ENCODE assay signal across 11 mouse cellular contexts in genomic region chr9:80085665-80086064, GRCm38 (mm10). TPM values are rescaled to one million over a fixed set of nuclear protein-coding genes. Genes with fewer than 3 reads are reported as not detected.
DNase-seq lines count a peak whose midpoint lies in the region; ATAC-seq and TF ChIP-seq lines count a peak whose summit lies in the region.
"Had no signal": no experiment of that assay in that cellular context is flagged by ENCODE, and none has a peak within 500 bp of the region (broad histone marks: within the 10 kb centered on the region; RNA-seq: fewer than 3 reads in every experiment).

No protein-coding gene starts in this region.

- peaks cover 37% of the 10 kb centered on the region for H3K4me1 ChIP-seq in kidney, adult 2 months (ENCODE audit: control insufficient read depth, insufficient read depth, low read length)
- peaks cover 25% of the 10 kb centered on the region for H3K4me1 ChIP-seq in embryonic facial prominence, embryonic 14.5 days (ENCODE audit: control insufficient read depth, insufficient read depth, low read length)
- H3K4me1 ChIP-seq in limb, embryonic 15.5 days = peaks cover 22% of the 10 kb centered on the region

- no peak for ATAC-seq in embryonic facial prominence, embryonic 14.5 days (ENCODE audit: low read depth)
- ATAC-seq in limb, embryonic 15.5 days (ENCODE audit: insufficient number of reproducible peaks, low FRiP score, low TSS enrichment, low read depth) = no peak
- ATAC-seq: activated CD4-positive, CD25-positive, alpha-beta regulatory T cell, adult 4 months; forebrain, embryonic 13.5 days had no signal

- no peaks in the 10 kb centered on the region for H3K27me3 ChIP-seq in kidney, adult 2 months (replicated peaks; ENCODE audit: control insufficient read depth, insufficient read depth, low read length)
- H3K27me3 ChIP-seq in embryonic facial prominence, embryonic 14.5 days (replicated peaks; ENCODE audit: control insufficient read depth, insufficient read depth, low read length) = no peaks in the 10 kb centered on the region
- no peaks in the 10 kb centered on the region for H3K27me3 ChIP-seq in limb, embryonic 15.5 days
- H3K27me3 ChIP-seq: forebrain, embryonic 13.5 days had no signal

- H3K4me2 ChIP-seq in embryonic facial prominence, embryonic 14.5 days (ENCODE audit: low read depth, low read length) = no peak overlapping the region
- no peak overlapping the region for H3K4me2 ChIP-seq in limb, embryonic 15.5 days
- H3K4me2 ChIP-seq: forebrain, embryonic 13.5 days had no signal

- no peak overlapping the region for H3K4me3 ChIP-seq in kidney, adult 2 months (ENCODE audit: insufficient read depth, low read depth, low read length)
- no peak overlapping the region for H3K4me3 ChIP-seq in embryonic facial prominence, embryonic 14.5 days (ENCODE audit: low read depth, low read length)
- no peak overlapping the region for H3K4me3 ChIP-seq in limb, embryonic 15.5 days
- H3K4me3 ChIP-seq: forebrain, embryonic 13.5 days had no signal

- 33% methylated on average over 2 of the region's 2 CpGs for WGBS in kidney, adult 2 months
- WGBS in embryonic facial prominence, embryonic 14.5 days = 39% methylated on average over 2 of the region's 2 CpGs
- WGBS in limb, embryonic 15.5 days = 45% methylated on average over 2 of the region's 2 CpGs

- DNase-seq in kidney, adult 2 months = peak; percentile 78
- no peak for DNase-seq in kidney, postnatal 4 days
- DNase-seq in NIH3T3 (ENCODE audit: low read depth) = peak; percentile 10
- peak; percentile 82 for DNase-seq in embryonic facial prominence, embryonic 14.5 days (ENCODE audit: low spot score)
- DNase-seq in layer of hippocampus, postnatal 10 days (ENCODE audit: low spot score in 2 of 2) = no peak
- DNase-seq in urinary bladder, postnatal 36 days (ENCODE audit: low spot score in 2 of 2) = no peak
- DNase-seq: left cerebral cortex, postnatal 4 days; right cerebral cortex, postnatal 25 days had no signal

- H3K9ac ChIP-seq in embryonic facial prominence, embryonic 14.5 days (ENCODE audit: low read depth, low read length) = no peak overlapping the region
- no peak overlapping the region for H3K9ac ChIP-seq in limb, embryonic 15.5 days
- H3K9ac ChIP-seq: forebrain, embryonic 13.5 days had no signal

- peak overlapping the region; percentile 23 for H3K27ac ChIP-seq in kidney, adult 2 months (ENCODE audit: insufficient read depth, low read depth, low read length)
- no peak overlapping the region; the same call in 1 of the 2 replicates for H3K27ac ChIP-seq in embryonic facial prominence, embryonic 14.5 days (replicated peaks; ENCODE audit: low read depth, low read length)
- H3K27ac ChIP-seq in limb, embryonic 15.5 days = peak overlapping the region; percentile 9; the same call in 1 of the 2 replicates
- H3K27ac ChIP-seq: forebrain, embryonic 13.5 days had no signal

- no peak for TF ChIP-seq POLR2A in kidney, adult 2 months (IDR thresholded peaks at IDR 0.05; ENCODE audit: low read depth, low read length)

- H3K36me3 ChIP-seq in kidney, adult 2 months (ENCODE audit: control insufficient read depth, insufficient read depth, low read length) = no peaks in the 10 kb centered on the region
- H3K36me3 ChIP-seq in embryonic facial prominence, embryonic 14.5 days (ENCODE audit: control insufficient read depth, insufficient read depth, low read length) = 0 out of 2 replicates have a peak, but pooled peaks cover 1% of the 10 kb centered on the region
- H3K36me3 ChIP-seq in limb, embryonic 15.5 days = no peaks in the 10 kb centered on the region

- no peaks in the 10 kb centered on the region for H3K9me3 ChIP-seq in embryonic facial prominence, embryonic 14.5 days (ENCODE audit: control insufficient read depth, low read length)
- no peaks in the 10 kb centered on the region for H3K9me3 ChIP-seq in limb, embryonic 15.5 days
- H3K9me3 ChIP-seq: forebrain, embryonic 13.5 days had no signal

- no peak for TF ChIP-seq CTCF in kidney, adult 2 months (conservative IDR thresholded peaks at IDR 0.05; ENCODE audit: insufficient read depth, insufficient read length, low read depth, low read length)

RNA-seq across cellular contexts. Expression of gene Senp6, which starts 19.0 kb away (rescaled TPM):
- 18.4 and 23.9 TPM in 2 replicates for polyA plus RNA-seq in kidney, adult 2 months (2012; rRNA removed)
- 59.9 and 65.2 TPM in 2 replicates for polyA plus RNA-seq in embryonic facial prominence, embryonic 14.5 days (2014; fragmentation: Nextera tagmentation; extraction: Ambion mirVana)
- polyA plus RNA-seq in limb, embryonic 15.5 days (2015; fragmentation: Nextera tagmentation; extraction: Ambion mirVana) = 40.1 and 48.3 TPM in 2 replicates
- 100 to 1,000 TPM; 106 to 111 TPM for total RNA-seq in layer of hippocampus, postnatal 10 days (2021)

Comparison
In these comparisons a context has a peak if more than half of its experiments do, and no peak if none do; other contexts are left out.
1. DNase-seq: peak in kidney, adult 2 months (single experiment), NIH3T3 (single experiment) and embryonic facial prominence, embryonic 14.5 days (single experiment); none in kidney, postnatal 4 days (0 of 2), layer of hippocampus, postnatal 10 days (0 of 2) and urinary bladder, postnatal 36 days (0 of 2).